Mouse (Mus musculus): ENCODE results near the gene Gpr37l1.

The Gpr37l1 gene

DNA sequence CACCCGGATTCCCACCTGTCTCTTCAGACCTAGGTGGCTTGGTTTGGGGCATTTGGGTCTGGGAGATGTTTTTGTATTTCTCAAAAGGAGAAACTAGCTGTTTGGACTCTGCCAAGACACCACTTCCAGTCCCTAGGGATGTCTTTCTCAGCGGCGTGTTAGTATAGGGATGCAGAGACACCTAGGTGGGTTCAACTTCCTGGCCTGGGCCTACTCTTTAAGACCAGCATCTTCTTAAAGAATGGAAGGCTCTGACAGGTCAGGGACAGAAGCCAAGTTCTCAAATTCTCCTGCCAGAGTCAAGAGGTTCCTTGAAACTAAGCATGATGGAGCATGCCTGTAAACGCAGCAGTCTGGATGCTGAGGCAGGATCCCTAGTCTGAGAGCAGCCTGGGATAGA is 19.0 kb downstream of the Gpr37l1 start:
- in situ Hi-C loops (cut with MboI, MseI) = no loop called here

DNA sequence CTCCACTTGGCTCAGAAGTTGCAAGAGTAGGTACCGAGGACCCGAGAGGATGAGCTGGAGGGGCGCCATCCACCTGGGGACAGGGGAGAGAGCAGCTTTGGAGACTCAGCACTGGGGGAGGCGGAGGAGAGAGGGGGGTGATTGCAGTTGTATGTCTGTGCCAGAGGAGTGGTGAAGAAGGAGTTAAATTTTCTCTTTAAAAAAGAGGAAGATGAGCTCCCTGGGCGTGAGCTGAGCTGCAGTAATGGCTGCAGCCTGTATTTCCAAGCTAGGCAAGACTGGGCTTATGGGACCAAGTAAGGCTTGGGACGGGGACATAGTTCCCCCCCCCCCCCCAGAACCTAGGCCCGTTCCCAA is 19.8 kb downstream of the Gpr37l1 start:
- in situ Hi-C loops (cut with MboI, MseI) = no loop called here

DNA sequence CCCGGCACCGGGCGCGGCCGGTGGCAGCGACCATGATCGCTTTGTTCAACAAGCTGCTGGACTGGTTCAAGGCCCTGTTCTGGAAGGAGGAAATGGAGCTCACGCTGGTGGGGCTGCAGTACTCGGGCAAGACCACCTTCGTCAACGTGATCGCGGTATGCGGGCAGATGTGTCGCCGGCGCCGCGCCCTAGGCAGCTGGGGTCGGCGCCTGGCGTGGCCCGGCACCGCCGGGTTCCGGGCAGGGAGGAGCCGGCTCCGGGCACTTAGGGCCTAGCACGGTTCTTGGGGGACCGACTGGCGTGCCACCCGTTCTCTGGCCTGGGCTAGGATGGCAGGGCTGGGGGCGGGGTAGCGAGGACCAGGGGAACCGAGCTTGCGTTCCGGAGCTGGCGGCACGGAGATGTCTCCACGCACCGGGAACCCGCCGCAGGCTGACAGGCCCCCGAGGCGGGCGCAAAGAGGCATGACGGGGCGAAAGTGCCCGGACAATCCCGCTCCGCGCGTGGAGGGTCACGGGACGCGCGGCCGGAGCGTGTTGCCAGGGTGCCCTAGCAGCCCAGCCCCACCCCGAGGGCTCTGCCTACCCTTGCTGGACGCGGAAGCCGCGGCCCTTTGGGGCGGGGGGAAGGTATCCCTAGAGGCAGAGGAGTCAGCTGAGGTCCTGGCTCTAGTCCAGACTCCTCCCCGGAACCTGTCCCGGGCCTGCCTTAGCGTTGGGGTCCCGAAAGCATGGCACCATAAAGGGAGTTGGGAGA is 20.4 kb downstream of the Gpr37l1 start:
- in situ Hi-C loops (cut with MboI, MseI) = no loop called here

DNA sequence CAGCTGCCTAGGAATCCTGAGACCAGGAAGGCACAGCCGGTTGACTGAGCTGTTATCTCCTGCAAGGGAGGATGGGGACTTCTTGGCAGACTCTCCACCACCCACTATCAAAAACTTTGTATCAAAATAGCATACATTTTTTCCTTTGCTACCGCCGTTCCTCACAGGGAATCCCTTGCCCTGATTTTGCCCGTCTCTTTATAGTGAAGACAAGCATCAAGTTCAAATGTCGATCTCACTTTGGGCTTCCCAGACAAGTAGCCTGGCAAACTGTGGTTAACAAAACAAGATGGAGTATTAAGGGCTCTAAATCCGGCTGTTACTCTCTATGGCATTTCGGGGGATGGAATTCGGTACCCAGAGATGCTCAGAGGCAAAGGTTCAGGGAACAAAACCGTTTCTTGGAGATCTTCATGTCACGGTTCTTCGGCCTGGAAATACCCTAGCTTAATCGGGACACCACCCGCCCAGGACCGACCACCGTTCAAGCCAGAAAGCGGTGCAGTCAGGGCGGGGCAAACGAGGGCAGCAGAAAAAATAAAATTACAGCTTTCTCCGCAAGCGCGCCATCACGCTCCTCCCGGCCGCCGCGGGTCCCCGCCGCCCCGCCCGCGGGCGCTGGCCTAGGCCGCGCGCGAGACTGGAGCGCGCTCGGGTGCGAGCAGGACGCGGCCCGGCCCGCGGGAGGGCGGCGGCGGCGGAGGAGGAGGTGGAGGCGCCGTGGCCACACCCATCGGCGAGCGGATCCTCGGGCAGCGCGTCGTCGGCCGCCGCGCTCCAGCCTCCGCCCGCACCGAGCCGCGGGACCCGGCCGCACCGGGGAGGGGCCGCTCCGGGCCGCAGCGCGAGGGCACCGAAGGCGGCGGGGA is 21.2 kb downstream of the Gpr37l1 start, which contains the start of gene Arl8a:
Gene Arl8a (plus strand): TSS at position 748 of the 869 bp plus-strand sequence.
- in situ Hi-C loops (cut with MboI, MseI) = no loop called here

DNA sequence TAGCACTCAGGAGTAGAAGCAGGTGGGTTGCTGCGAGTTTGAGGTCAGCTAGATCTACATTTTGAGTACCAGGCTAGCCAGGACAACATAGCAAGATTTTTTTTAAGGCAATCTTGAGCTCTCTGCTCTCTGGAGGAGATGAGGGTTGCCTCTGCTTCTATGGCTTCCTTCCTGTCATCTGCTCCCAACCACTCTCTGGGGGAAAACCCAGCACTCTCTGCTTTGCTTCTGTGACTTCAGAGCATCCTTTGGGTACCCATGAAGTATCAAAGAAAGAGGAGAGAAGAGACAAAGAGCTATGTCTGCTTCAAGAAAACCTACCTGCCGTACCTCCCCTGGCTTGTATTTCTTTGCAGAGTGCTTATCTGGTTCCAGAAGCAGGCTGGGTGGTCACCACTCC is 23.5 kb downstream of the Gpr37l1 start:
- in situ Hi-C loops (cut with MboI, MseI) = no loop called here

DNA sequence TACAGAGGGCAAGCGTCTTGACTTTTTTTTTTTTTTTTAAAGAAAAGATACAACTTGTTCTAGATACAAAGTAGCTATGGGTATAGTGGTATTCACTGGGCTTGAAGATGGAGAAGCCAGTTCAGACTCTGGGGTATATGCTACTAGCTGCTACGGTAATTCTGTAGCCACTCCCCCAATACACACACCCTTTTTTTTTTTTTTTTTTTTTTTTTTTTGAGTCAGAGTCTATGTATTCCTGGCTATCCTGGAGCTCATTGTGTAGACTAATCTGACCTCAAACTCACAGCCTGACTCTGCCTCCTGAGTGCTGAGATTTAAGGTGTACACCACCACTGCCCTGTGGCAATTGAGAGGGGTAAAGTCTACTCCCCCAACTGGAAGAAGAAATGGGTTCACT is 25.0 kb downstream of the Gpr37l1 start:
- in situ Hi-C loops (cut with MboI, MseI) = no loop called here

DNA sequence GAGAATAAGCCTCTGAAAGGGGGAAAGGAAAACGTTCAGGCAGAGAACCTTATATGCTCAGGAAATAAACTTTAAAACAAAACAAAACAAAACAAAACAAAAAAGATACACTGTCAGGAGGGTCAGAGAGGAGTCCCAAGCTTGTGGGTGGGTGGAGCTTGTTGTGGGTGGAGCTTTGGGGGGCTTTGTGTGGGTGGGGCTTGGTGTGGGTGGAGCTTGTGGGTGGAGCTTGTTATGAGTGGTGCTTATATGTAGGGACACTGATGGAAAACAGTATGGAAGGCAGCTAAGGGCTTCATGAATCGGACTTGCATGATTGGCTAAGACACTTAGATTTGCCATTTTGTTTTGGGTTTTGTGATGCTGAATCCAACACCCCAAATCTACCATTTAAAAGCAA is 27.6 kb downstream of the Gpr37l1 start:
- in situ Hi-C loops (cut with MboI, MseI) = loop anchor here (10.0 kb wide), 1 partner anchor 1205 kb away; the partner anchor contains the start of gene Camsap2

DNA sequence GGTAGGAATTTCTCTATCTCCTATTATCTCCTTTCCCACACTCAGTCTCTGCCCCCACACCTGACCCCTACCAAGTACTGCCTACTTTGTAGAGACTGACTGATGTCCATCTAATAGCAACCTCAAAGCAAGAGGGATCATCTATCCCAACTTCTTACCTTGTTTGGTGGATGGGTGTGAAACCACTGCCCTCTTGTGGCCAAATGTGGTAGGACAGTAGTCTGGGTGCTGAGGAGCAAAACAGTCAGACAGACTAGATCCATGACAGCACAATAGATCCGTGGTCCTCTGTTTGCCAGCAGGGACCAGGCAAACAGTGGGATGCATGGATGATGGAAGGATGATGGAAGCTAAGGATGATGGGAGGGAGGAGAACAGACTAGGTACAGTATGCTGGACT is 31.0 kb downstream of the Gpr37l1 start:
- in situ Hi-C loops (cut with MboI, MseI) = loop anchor here (10.0 kb wide), 1 partner anchor 1208 kb away; the partner anchor contains the start of gene Camsap2

DNA sequence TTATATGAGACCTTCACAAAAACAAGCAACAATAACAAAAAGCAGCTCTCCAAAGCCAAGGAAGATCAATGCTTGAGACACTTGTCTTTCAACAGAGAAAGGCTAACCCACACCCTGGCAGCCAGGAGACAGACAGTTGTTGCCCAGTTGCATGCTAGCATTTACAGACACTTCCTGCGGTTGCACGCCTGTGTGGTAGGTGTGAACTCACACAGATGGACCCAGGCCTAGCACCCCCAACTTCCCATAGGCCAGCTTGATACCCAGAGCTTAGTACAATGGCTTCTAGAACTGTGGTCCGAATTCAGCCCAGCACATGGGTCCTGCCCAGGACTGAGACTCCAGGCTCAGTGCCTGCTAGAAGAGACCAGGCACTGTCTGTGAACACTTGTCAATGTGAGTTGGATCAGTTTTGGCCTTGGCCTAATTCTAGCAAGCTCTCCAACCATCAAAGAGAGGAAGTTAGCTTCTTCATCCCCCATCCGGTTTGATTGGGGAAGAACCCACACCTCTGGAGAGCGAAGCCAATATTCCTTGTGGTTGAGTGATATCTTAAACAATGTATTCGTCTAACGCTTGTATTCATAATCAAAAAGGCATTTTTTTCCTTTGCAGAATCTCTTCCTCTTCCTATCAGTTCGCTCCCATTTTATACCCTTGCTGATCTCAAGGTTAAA is 32.2 kb downstream of the Gpr37l1 start:
- in situ Hi-C loops (cut with MboI, MseI) = loop anchor here (10.0 kb wide), 1 partner anchor 1210 kb away; the partner anchor contains the start of gene Camsap2

DNA sequence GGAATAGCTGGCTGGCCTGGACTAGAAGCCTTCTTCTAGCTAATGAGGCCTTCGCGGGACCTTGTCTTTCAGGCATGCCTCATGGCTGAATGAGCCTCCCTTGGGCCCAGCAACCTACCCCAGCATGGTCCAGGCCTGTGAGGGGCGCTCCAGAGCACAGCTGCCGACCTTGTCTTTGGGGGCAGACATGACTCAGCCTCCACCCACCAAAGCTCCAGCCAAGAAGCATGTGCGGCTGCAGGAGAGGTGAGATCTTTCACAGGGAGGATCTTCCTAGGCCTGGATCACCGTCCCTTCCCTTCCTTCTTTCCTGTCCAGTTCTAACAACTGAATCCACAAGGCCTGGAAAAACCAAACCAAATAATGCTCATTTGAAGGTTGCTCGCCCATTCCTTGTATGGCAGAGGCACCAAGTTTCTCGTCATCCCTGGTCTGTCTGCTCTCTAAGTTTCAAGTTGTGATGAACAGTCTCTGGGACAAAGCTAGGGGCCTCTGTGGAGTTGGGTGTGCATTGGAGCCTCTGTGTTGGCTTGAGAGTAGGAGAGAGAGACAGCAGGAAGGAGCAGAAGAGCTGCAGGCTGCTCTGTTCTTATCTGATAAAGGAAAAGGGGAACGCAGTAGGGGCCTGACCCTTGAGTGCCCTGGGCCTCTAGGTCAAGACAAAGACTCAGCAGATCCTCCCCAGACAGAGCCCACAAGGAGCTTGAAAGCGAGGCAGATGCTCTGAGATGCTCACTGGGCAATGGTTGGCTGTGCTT is 33.6 kb downstream of the Gpr37l1 start:
- in situ Hi-C loops (cut with MboI, MseI) = loop anchor here (5.0 to 10.0 kb wide), 2 partner anchors 683 to 1211 kb away; partner anchors contain the start of genes Camsap2 and Lad1

DNA sequence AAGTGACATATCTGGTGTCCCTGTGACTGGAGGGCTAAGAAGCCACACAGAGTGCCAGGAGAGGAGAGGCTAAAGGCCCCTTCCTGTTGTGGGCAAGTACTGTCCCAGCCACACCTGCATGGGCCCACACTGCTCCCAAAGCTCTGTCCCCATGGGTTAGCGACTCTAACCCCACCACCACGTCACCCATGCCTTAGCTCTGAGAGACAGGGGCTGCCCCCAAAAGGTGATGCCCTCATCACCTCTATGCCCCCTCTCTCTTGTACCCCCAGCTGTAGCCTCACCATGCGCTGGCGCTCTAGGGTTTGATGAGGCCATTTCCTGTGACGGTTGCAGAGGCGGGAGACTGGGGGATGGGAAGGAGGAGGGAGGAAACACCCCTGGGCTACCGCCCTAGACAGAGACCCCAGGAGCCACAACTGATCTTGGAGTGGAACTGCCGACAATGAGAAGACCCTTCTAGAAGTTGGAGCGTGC is 34.5 kb downstream of the Gpr37l1 start:
- in situ Hi-C loops (cut with MboI, MseI) = loop anchor here (5.0 to 10.0 kb wide), 2 partner anchors 684 to 1212 kb away; partner anchors contain the start of genes Camsap2 and Lad1

DNA sequence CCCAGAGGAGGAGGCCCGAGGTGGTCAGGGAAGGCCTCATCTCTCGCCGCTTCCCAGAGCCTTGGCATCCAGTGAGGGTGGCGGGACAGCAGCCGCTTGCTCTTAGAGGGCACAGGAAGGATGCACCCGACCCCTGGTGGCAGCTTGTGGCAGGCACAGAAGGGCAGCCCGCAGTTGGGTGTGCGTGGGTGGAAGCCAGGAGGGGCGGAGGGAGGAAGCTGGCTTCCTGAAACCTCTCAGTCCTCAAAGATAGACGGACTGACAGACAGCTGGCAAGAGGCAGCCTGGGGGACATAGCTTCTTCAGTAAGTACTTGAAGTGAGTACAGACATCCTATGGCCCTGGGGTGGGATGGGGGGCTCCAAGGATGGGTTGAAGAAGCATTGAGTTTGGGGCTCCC is 35.0 kb downstream of the Gpr37l1 start, which contains the start of gene Ptpn7:
Gene Ptpn7 (plus strand): TSS at position 228 of the 400 bp plus-strand sequence.
- in situ Hi-C loops (cut with MboI, MseI) = loop anchor here (5.0 to 10.0 kb wide), 2 partner anchors 685 to 1212 kb away; partner anchors contain the start of genes Camsap2 and Lad1

DNA sequence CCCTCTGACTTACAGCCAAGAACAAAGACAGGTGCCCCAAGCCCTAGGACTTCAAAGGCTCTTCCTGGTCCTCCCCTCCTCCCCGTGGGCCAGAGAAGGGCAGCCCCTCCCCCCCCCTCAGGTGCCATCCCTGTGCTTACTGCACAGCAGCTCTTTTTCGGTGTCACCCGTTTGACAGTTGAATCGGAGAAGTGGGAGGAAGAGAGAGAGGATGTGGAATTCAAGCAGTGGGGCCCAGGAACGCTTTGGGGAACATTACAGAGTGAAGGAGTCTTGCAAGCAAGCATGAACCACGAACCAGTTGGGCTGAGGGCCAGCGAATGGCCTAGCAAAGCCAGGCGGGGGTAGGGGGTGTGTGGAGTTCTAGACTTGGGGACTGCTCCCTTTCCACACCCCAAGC is 35.9 kb downstream of the Gpr37l1 start:
- in situ Hi-C loops (cut with MboI, MseI) = loop anchor here (5.0 to 10.0 kb wide), 2 partner anchors 686 to 1213 kb away; partner anchors contain the start of genes Camsap2 and Lad1

DNA sequence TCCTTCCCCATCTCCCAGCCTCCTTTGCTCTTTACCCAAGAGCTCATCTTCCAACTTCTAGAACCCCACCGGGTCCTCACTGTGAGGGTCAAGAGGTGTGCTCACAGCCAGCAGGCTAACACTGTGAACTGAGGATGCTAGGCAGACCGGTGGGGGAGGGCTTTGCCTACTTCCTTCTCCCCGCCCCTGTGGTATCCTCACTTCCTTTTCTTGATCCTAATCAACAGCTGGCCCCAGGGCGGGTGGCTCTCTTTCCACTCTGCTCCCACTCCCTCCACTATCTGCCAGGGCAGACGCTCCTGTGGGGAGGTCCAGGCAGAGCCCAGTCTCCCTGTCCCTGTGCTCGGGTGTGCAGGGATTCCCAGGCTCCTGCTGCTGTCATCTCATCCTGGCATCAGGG is 36.4 kb downstream of the Gpr37l1 start:
- in situ Hi-C loops (cut with MboI, MseI) = loop anchor here (5.0 to 10.0 kb wide), 2 partner anchors 686 to 1214 kb away; partner anchors contain the start of genes Camsap2 and Lad1

DNA sequence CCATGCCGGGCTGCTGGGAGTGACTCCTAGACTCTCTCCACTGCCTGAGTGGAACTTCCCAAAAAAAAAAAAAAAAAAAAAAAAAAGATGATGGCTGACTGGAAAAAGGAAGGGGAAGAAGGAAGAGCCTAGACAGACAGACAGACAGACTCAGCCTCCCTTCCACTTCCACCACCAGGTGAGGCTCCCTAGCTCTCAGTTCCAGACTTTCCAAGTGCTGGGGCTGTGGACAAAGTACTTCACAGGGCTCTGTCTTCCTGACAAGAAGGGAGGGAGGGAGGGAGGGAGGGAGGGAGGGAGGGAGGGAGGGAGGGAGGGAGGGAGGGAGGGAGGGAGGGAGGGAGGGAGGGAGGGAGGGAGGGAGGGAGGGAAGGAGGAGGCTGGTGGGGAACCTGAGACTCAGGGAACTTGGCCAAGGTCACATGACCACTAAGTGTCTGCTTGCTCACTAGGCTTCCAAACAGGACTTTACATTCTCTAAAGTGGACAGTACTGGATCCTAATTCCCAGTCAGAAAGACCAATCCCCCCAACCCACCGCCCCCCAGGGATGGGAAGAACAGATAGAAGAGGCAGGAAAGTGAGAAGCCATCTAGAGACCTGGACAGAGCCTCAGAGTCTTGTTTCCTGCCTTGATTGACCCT is 37.0 kb downstream of the Gpr37l1 start:
- in situ Hi-C loops (cut with MboI, MseI) = loop anchor here (5.0 to 10.0 kb wide), 2 partner anchors 687 to 1214 kb away; partner anchors contain the start of genes Camsap2 and Lad1

DNA sequence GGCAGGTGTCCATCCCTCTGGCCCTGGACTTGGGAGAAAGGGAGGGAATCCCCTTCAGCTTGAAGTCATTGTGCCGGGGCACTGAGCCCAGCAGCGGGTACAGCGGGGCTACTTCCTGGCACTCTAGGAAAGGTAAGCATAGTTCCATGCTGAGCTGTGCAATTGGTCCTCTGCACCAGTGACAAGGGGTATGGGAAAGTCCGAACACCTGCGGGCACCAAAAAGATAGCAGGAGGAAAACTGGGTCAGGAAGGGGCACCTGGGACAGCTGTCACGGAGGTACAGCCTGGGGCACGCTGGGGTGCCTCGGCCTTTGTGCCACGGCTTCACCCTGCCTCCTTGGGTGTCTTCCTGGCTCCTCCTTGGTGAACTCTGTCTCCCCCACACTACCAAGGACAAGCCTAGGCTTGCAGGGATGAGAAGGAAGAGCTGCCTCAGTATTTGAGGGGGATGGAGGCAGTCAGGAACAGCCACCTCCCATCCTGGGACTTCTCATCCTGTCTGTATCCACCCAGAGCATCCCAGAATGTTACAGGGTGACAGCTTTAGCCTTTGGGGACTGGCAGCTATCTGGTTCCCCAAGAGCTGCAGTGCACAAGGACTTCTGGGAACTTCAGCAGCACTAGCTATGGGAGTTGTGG is 37.8 kb downstream of the Gpr37l1 start:
- in situ Hi-C loops (cut with MboI, MseI) = loop anchor here (5.0 to 10.0 kb wide), 2 partner anchors 688 to 1215 kb away; partner anchors contain the start of genes Camsap2 and Lad1

DNA sequence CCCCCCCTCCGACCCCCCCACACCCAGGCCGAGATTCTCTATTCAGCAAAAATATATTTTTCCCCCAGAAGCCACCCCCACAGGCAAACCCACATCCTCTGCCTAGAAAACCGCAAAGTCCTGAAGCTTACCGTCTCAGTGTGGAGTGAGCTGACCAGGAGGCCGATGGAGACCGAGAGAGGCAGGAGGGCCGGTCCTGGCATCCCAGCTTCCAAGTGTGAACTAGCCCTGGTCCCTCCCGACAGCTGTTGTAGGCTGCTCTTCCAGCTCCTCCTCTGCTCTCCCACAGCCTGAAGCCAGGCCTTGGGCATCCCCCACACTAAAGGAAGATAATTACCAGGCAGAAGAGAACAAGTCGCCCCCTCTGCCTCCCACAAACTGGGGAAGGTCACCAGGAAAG is 38.5 kb downstream of the Gpr37l1 start:
- in situ Hi-C loops (cut with MboI, MseI) = no loop called here

DNA sequence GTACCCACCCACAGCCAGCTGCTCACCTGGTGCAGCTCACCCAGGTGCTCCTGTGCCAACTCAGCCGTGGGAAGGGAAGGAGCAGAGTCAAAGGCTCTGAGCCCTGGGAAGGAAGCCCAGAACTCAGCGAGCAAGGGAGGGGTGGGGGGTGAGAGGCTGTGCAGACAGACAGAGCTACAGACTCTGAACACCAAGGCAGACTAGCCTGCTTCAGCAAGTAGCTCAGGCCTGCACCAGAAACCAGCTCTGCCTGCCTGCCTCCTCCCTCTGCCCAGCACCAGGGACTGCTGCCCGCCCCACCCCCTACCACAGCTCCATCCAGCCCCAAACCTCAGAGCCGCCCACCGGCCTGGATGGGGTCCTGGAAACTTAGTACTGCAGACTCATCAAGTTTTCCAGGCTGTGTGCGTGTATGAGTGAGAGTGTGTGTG is 39.5 kb downstream of the Gpr37l1 start:
- in situ Hi-C loops (cut with MboI, MseI) = no loop called here

DNA sequence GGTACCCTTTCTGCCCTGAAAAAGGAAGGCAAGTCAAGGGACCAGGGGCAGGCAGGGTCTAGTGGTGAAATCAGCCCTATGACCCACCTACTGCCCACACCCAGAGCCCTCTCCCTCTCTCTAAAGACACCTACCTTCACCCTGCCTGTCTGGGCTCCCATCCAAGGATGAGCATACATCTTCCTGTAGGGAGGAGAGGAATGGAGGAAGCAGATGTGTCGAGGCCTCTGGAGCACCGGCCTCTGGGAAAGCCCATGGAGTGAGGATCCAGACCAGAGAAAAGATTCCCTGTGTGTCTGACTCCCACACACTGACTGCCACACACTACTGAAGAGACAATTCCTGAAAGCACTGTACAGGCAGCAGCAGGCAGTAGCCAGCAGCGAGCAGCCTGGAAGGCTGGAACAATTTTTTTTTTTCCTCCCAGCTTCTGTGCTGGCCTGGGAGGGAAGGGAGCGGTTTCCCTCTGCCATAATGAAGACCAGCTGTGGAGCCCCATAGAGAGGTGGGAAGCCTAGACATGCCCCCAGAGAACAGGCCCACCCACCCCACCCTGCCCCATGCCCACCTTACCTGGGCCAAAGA is 40.9 kb downstream of the Gpr37l1 start:
- in situ Hi-C loops (cut with MboI, MseI) = no loop called here
